ENCODE assay signal across 9 mouse cellular contexts in the genomic region with DNA sequence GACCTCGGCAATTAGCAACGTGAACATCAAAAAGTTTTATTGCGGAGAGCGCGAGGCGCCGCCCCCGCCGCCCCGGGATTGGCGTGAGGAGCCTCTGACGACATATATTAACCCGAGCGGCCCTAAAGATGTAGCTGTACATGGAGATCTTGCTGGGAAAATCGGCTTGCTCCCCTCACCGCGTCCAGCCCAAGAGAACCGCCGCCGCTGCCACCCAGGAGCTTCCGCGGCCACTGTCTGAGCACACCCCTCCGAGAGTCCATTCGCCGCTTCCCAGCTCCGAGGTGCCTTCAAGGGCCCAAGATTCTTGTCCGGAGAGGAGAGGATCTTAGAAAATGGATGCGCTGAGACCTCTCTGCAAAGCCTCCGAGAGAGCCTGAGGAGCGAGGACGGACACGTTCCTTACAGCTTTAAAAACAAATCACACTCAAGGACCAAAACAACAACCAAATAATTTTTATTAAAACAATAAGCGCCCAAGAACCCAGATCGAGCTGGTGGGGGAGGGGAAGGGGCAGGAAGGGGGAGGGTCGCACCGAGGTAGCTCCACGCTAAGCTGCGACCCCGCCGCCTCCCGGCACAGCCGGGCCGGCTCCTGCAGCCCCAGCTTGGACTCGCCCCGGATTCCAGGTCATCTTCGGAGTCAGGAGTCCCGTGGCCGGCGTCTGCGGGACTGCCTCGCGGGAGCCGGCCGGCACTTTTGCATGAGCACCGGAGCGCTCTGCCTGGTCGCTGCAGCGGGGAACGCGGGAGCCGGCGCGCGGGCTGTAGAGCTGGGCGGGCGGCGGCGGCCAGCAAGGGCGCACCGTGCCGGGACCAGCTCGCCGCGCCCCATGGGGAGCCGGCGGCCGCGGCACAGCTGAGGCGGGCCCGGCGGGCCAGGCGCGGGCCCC. TPM values are rescaled to one million over a fixed set of nuclear protein-coding genes. Genes with fewer than 3 reads are reported as not detected.
DNase-seq lines count a peak whose midpoint lies in the region; ATAC-seq and TF ChIP-seq lines count a peak whose summit lies in the region.
"Had no signal": no experiment of that assay in that cellular context is flagged by ENCODE, and none has a peak within 500 bp of the region (broad histone marks: within the 10 kb centered on the region; RNA-seq: fewer than 3 reads in every experiment).

A gene (plus strand): TSS at position 133 of the 893 bp plus-strand sequence.

- peaks cover 10% of the 10 kb centered on the region for H3K4me1 ChIP-seq in testis, adult 2 months (ENCODE audit: control insufficient read depth, insufficient read depth, low read length)
- peaks cover 18% of the 10 kb centered on the region for H3K4me1 ChIP-seq in forebrain, embryonic 13.5 days
- H3K4me1 ChIP-seq in hindbrain, embryonic 12.5 days, result peaks cover 11% of the 10 kb centered on the region
- peaks cover 8% of the 10 kb centered on the region for H3K4me1 ChIP-seq in midbrain, embryonic 11.5 days (ENCODE audit: control insufficient read depth, insufficient read depth, low read length)

- peak within 1 kb of the TSS; percentile 50 for H3K4me3 ChIP-seq in testis, adult 2 months (ENCODE audit: control insufficient read depth, low read depth, low read length)
- H3K4me3 ChIP-seq in forebrain, embryonic 13.5 days, result peak within 1 kb of the TSS; percentile 38
- peak within 1 kb of the TSS; percentile 33 for H3K4me3 ChIP-seq in hindbrain, embryonic 12.5 days
- peak within 1 kb of the TSS; percentile 39 for H3K4me3 ChIP-seq in midbrain, embryonic 11.5 days (ENCODE audit: low read depth, low read length)

- no peak within 1 kb of the TSS for H3K27ac ChIP-seq in testis, adult 2 months (ENCODE audit: control insufficient read depth, insufficient read depth, low read depth, low read length)
- no peak within 1 kb of the TSS for H3K27ac ChIP-seq in forebrain, embryonic 13.5 days
- H3K27ac ChIP-seq in hindbrain, embryonic 12.5 days, result no peak within 1 kb of the TSS
- no peak within 1 kb of the TSS for H3K27ac ChIP-seq in midbrain, embryonic 11.5 days (ENCODE audit: low read depth, low read length)

- no peak within 1 kb of the TSS for H3K9ac ChIP-seq in forebrain, embryonic 13.5 days
- H3K9ac ChIP-seq in hindbrain, embryonic 12.5 days, result 0 out of 2 replicates have a peak within 1 kb of the TSS, but pooled peaks have one; percentile 18
- H3K9ac ChIP-seq in midbrain, embryonic 11.5 days (ENCODE audit: low read length), result no peak within 1 kb of the TSS

- DNase-seq in testis, postnatal 14 days (ENCODE audit: low spot score), result no peak
- DNase-seq in midbrain, embryonic 11.5 days (ENCODE audit: low spot score, missing footprints), result peak; percentile 97
- DNase-seq in thymus, postnatal 10 days (ENCODE audit: low spot score in 2 of 2), result no peak

- H3K4me2 ChIP-seq in forebrain, embryonic 13.5 days, result peak within 1 kb of the TSS; percentile 61
- H3K4me2 ChIP-seq in hindbrain, embryonic 12.5 days (replicated peaks), result peak within 1 kb of the TSS; percentile 56
- H3K4me2 ChIP-seq in midbrain, embryonic 11.5 days, result peak within 1 kb of the TSS; percentile 63

- peak; percentile 67 for ATAC-seq in forebrain, embryonic 13.5 days
- ATAC-seq in hindbrain, embryonic 12.5 days (ENCODE audit: low FRiP score), result peak; percentile 66
- peak; percentile 75 for ATAC-seq in midbrain, embryonic 11.5 days (ENCODE audit: low FRiP score)
- no peak for ATAC-seq in erythroid progenitor cell, adult 5-6 weeks (replicated peaks; ENCODE audit: low FRiP score, poor library complexity, severe bottlenecking)
- no peak for ATAC-seq in cerebellum, adult (ENCODE audit: insufficient number of reproducible peaks, low FRiP score, low TSS enrichment)

- TF ChIP-seq CTCF in testis, adult 2 months (IDR thresholded peaks at IDR 0.05; ENCODE audit: control insufficient read depth, insufficient read depth, insufficient replicate concordance, low read depth, low read length), result no peak

- no peak for TF ChIP-seq POLR2A in testis, adult 2 months (IDR thresholded peaks at IDR 0.05; ENCODE audit: control insufficient read depth, low read depth, low read length)

- no peaks in the 10 kb centered on the region for H3K9me3 ChIP-seq in forebrain, embryonic 13.5 days (replicated peaks)
- H3K9me3 ChIP-seq in hindbrain, embryonic 12.5 days (replicated peaks), result no peaks in the 10 kb centered on the region
- no peaks in the 10 kb centered on the region for H3K9me3 ChIP-seq in midbrain, embryonic 11.5 days (ENCODE audit: control insufficient read depth, low read length)

- H3K36me3 ChIP-seq in testis, adult 2 months (ENCODE audit: control insufficient read depth, insufficient read depth, low read length), result no peaks in the 10 kb centered on the region
- no peaks in the 10 kb centered on the region for H3K36me3 ChIP-seq in forebrain, embryonic 13.5 days (ENCODE audit: poor library complexity, severe bottlenecking)
- no peaks in the 10 kb centered on the region for H3K36me3 ChIP-seq in hindbrain, embryonic 12.5 days
- H3K36me3 ChIP-seq in midbrain, embryonic 11.5 days (ENCODE audit: control insufficient read depth, insufficient read depth, low read length), result no peaks in the 10 kb centered on the region

- peaks cover 16% of the 10 kb centered on the region for H3K27me3 ChIP-seq in testis, adult 2 months (ENCODE audit: control insufficient read depth, insufficient read depth, low read length)
- H3K27me3 ChIP-seq in forebrain, embryonic 13.5 days, result peaks cover 98% of the 10 kb centered on the region
- peaks cover 94% of the 10 kb centered on the region for H3K27me3 ChIP-seq in hindbrain, embryonic 12.5 days
- H3K27me3 ChIP-seq in midbrain, embryonic 11.5 days (ENCODE audit: control insufficient read depth, insufficient read depth, low read length), result peaks cover 94% of the 10 kb centered on the region

- 1% methylated on average over 67 of the region's 83 CpGs for WGBS in forebrain, embryonic 13.5 days
- WGBS in hindbrain, embryonic 12.5 days, result under 1% methylated on average over 80 of the region's 83 CpGs
- WGBS in midbrain, embryonic 11.5 days, result under 1% methylated on average over 74 of the region's 83 CpGs

RNA-seq across cellular contexts. Expression of the gene that starts here (rescaled TPM):
- 0.05 TPM in 2 replicates for polyA plus RNA-seq in testis, adult 2 months (2012; rRNA removed)
- polyA plus RNA-seq in forebrain, embryonic 13.5 days (2015; fragmentation: Nextera tagmentation; extraction: Ambion mirVana), result not detected in 2 replicates
- not detected in 2 replicates for polyA plus RNA-seq in hindbrain, embryonic 12.5 days (2016; fragmentation: Nextera tagmentation; extraction: Ambion mirVana)
- polyA plus RNA-seq in midbrain, embryonic 11.5 days (2014; fragmentation: Nextera tagmentation; extraction: Ambion mirVana), result not detected in 2 replicates
- not detected in 2 replicates for total RNA-seq in erythroid progenitor cell, adult 5-6 weeks (2015; ENCODE audit: low replicate concordance)
- total RNA-seq in erythroid progenitor cell, adult 5-6 weeks (2017; ENCODE audit: low replicate concordance), result not detected in 2 replicates
- total RNA-seq: left cerebral cortex, postnatal 10 days had no signal

Comparison
In these comparisons a context has a peak if more than half of its experiments do, and no peak if none do; other contexts are left out.
1. Peak in ATAC-seq, H3K4me3 ChIP-seq and H3K4me2 ChIP-seq in forebrain, embryonic 13.5 days; RNA of the gene not detected or under 1 TPM.
2. Peak in ATAC-seq, H3K4me3 ChIP-seq, H3K9ac ChIP-seq and H3K4me2 ChIP-seq in hindbrain, embryonic 12.5 days; RNA of the gene not detected or under 1 TPM.
3. Peak in DNase-seq, ATAC-seq, H3K4me3 ChIP-seq and H3K4me2 ChIP-seq in midbrain, embryonic 11.5 days; RNA of the gene not detected or under 1 TPM.